Mouse (Mus musculus) myocyte (in vitro differentiated cells): ENCODE results near the gene 1700025G04Rik. TPM values are rescaled to one million over a fixed set of nuclear protein-coding genes. Genes with fewer than 3 reads are reported as not detected.

Source experiments
- H3K27me3 ChIP-seq: one replicate; pipeline ENCODE4 v1.6.1; 2011; ENCODE audit not compliant: control insufficient read depth, insufficient read depth, insufficient read length
- H3K36me3 ChIP-seq: one replicate; pipeline ENCODE4 v1.6.1; 2011; ENCODE audit not compliant: control insufficient read depth, insufficient read depth
- H3K4me2 ChIP-seq: one replicate; pipeline ENCODE4 v1.6.1; 2011; ENCODE audit warnings: low read depth, control low read depth
- H3K4me3 ChIP-seq: one replicate; pipeline ENCODE4 v1.5.1; 2011; ENCODE audit warnings: mild to moderate bottlenecking, control low read depth, moderate library complexity
- H3K79me2 ChIP-seq: one replicate; pipeline ENCODE4 v1.6.1; 2011; ENCODE audit not compliant: control insufficient read depth, insufficient read depth
- H3ac ChIP-seq: one replicate; pipeline ENCODE4 v1.6.1; 2011; ENCODE audit not compliant: control insufficient read depth, insufficient read length
- CEBPB ChIP-seq: IDR thresholded peaks from 2 replicates; pipeline ENCODE4 v1.6.1; 2011; ENCODE audit warnings: mild to moderate bottlenecking, moderate library complexity; ENCODE audit not compliant: poor library complexity, insufficient read depth, severe bottlenecking
- E2F4 ChIP-seq: IDR thresholded peaks from one replicate; pipeline ENCODE4 v1.6.1; 2011; ENCODE audit warnings: mild to moderate bottlenecking, control low read depth, moderate library complexity; ENCODE audit not compliant: insufficient read depth
- MAX ChIP-seq: IDR thresholded peaks from one replicate; pipeline ENCODE4 v1.6.1; 2011; ENCODE audit warnings: low read depth, mild to moderate bottlenecking, control low read depth
- MYOD1 ChIP-seq, 3 experiments: IDR thresholded peaks; one replicate each; pipeline ENCODE4 v1.6.1; 2011; ENCODE audit warnings: control low read depth in 2 of 3, low read depth in 2 of 3, mild to moderate bottlenecking in 2 of 3, moderate library complexity in 1 of 3; ENCODE audit not compliant: insufficient read length in 2 of 3, control insufficient read depth in 1 of 3
- MYOG ChIP-seq, 3 experiments: IDR thresholded peaks; one replicate each; pipeline ENCODE4 v1.6.1; 2011; ENCODE audit warnings: control low read depth in 2 of 3, low read depth in 2 of 3, mild to moderate bottlenecking in 2 of 3; ENCODE audit not compliant: insufficient read length in 2 of 3, control insufficient read depth in 1 of 3, insufficient read depth in 1 of 3
- POLR2A ChIP-seq: IDR thresholded peaks from one replicate; pipeline ENCODE4 v1.6.1; 2011; ENCODE audit warnings: low read depth, mild to moderate bottlenecking, control low read depth, moderate library complexity; ENCODE audit not compliant: insufficient read length
- POLR2AphosphoS2 ChIP-seq: IDR thresholded peaks from one replicate; pipeline ENCODE4 v1.6.1; 2011; ENCODE audit warnings: low read depth, control low read depth; ENCODE audit not compliant: insufficient read length
- REST ChIP-seq: IDR thresholded peaks from one replicate; pipeline ENCODE4 v1.6.1; 2011; ENCODE audit warnings: mild to moderate bottlenecking, control low read depth, moderate library complexity; ENCODE audit not compliant: insufficient read depth, insufficient read length
- SRF ChIP-seq: IDR thresholded peaks from one replicate; pipeline ENCODE4 v1.6.1; 2011; ENCODE audit warnings: low read depth; ENCODE audit not compliant: control insufficient read depth, insufficient read length
- TCF12 ChIP-seq: IDR thresholded peaks from one replicate; pipeline ENCODE4 v1.6.1; 2011; ENCODE audit warnings: mild to moderate bottlenecking, control low read depth; ENCODE audit not compliant: poor library complexity, insufficient read depth, severe bottlenecking
- TCF3 ChIP-seq: IDR thresholded peaks from one replicate; pipeline ENCODE4 v1.6.1; 2011; ENCODE audit warnings: low read depth, control low read depth; ENCODE audit not compliant: insufficient read length
- USF1 ChIP-seq: IDR thresholded peaks from one replicate; pipeline ENCODE4 v1.6.1; 2011; ENCODE audit warnings: low read depth, mild to moderate bottlenecking, control low read depth, moderate library complexity
- polyA plus RNA-seq: library from polyadenylated mRNA; unstranded; fragments of >200 nt; fragmentation: generic; extraction: Trizol; gene quantifications from one replicate; pipeline ENCODE4 v1.2.1, GENCODE M21; 2012; ENCODE audit warnings: missing spikeins

1700025G04Rik gene
- polyA plus RNA-seq, 1 experiment = 3.3 TPM

- no peaks in the 10 kb centered on the region for H3K36me3 ChIP-seq
- H3K4me2 ChIP-seq = no peak overlapping the region
- no peaks in the 10 kb centered on the region for H3K27me3 ChIP-seq
- H3K4me3 ChIP-seq = no peak overlapping the region
- H3K79me2 ChIP-seq = no peaks in the 10 kb centered on the region
- no peak overlapping the region for H3ac ChIP-seq
- no peak for TF ChIP-seq USF1
These were observed 118.3 kb downstream of the 1700025G04Rik start for GRCm38 (mm10) chr1:151971581-151971980.

GRCm38 (mm10) chr1:151968126-151968525 is 121.8 kb downstream of the 1700025G04Rik start:
- TF ChIP-seq E2F4 (no peak), CEBPB (no peak)
- Histone ChIP-seq H3K27me3 (no peaks in the 10 kb centered on the region), H3K36me3 (no peaks in the 10 kb centered on the region), H3K4me3 (no peak overlapping the region), H3K4me2 (no peak overlapping the region), H3K79me2 (no peaks in the 10 kb centered on the region), H3ac (no peak overlapping the region)

- H3K36me3 ChIP-seq = no peaks in the 10 kb centered on the region
- no peaks in the 10 kb centered on the region for H3K27me3 ChIP-seq
- H3ac ChIP-seq = no peak overlapping the region
- no peaks in the 10 kb centered on the region for H3K79me2 ChIP-seq
- TF ChIP-seq MYOG (IDR thresholded peaks at IDR 0.05; ENCODE audit: control insufficient read depth in 1 of 3, insufficient read depth in 1 of 3, insufficient read length in 2 of 3, low read depth in 2 of 3) (no peak), POLR2A (no peak), MYOD1 (IDR thresholded peaks at IDR 0.05; ENCODE audit: control insufficient read depth in 1 of 3, insufficient read length in 2 of 3, low read depth in 2 of 3) (no peak)
- no peak overlapping the region for H3K4me3 ChIP-seq
- H3K4me2 ChIP-seq = no peak overlapping the region
These were observed 125.1 kb downstream of the 1700025G04Rik start for GRCm38 (mm10) chr1:151964811-151965210.

GRCm38 (mm10) chr1:151963248-151963647 is 126.7 kb downstream of the 1700025G04Rik start:
- TF ChIP-seq MYOG (IDR thresholded peaks at IDR 0.05; ENCODE audit: control insufficient read depth in 1 of 3, insufficient read depth in 1 of 3, insufficient read length in 2 of 3, low read depth in 2 of 3) (no peak), E2F4 (no peak), TCF3 (no peak), SRF (no peak)
- Histone ChIP-seq H3K79me2 (no peaks in the 10 kb centered on the region), H3ac (no peak overlapping the region), H3K4me2 (no peak overlapping the region), H3K27me3 (no peaks in the 10 kb centered on the region), H3K36me3 (no peaks in the 10 kb centered on the region), H3K4me3 (no peak overlapping the region)

GRCm38 (mm10) chr1:151962078-151962477 is 127.8 kb downstream of the 1700025G04Rik start:
- Histone ChIP-seq H3K4me3 (no peak overlapping the region), H3K4me2 (no peak overlapping the region), H3ac (no peak overlapping the region), H3K27me3 (no peaks in the 10 kb centered on the region), H3K79me2 (no peaks in the 10 kb centered on the region), H3K36me3 (no peaks in the 10 kb centered on the region)
- TF ChIP-seq SRF (no peak), REST (no peak), CEBPB (no peak), MYOG (IDR thresholded peaks at IDR 0.05; ENCODE audit: control insufficient read depth in 1 of 3, insufficient read depth in 1 of 3, insufficient read length in 2 of 3, low read depth in 2 of 3) (no peak), E2F4 (no peak), POLR2AphosphoS2 (no peak), MYOD1 (IDR thresholded peaks at IDR 0.05; ENCODE audit: control insufficient read depth in 1 of 3, insufficient read length in 2 of 3, low read depth in 2 of 3) (no peak), POLR2A (no peak), USF1 (no peak), MAX (no peak), TCF3 (no peak), TCF12 (no peak)

- no peak overlapping the region for H3K4me3 ChIP-seq
- no peaks in the 10 kb centered on the region for H3K79me2 ChIP-seq
- H3K27me3 ChIP-seq = no peaks in the 10 kb centered on the region
- H3K4me2 ChIP-seq = no peak overlapping the region
- H3K36me3 ChIP-seq = no peaks in the 10 kb centered on the region
- H3ac ChIP-seq = no peak overlapping the region
- TF ChIP-seq REST (no peak), CEBPB (no peak), TCF12 (no peak), POLR2AphosphoS2 (no peak), POLR2A (no peak), USF1 (no peak), MYOG (IDR thresholded peaks at IDR 0.05; ENCODE audit: control insufficient read depth in 1 of 3, insufficient read depth in 1 of 3, insufficient read length in 2 of 3, low read depth in 2 of 3) (no peak), TCF3 (no peak), MYOD1 (IDR thresholded peaks at IDR 0.05; ENCODE audit: control insufficient read depth in 1 of 3, insufficient read length in 2 of 3, low read depth in 2 of 3) (no peak)
These were observed 128.7 kb downstream of the 1700025G04Rik start for GRCm38 (mm10) chr1:151961204-151961603.
